In genomic region chr15:82924679-82925425, GRCm38 (mm10) we compare ENCODE assay signal across 10 mouse cellular contexts.
DNase-seq lines count a peak whose midpoint lies in the region; ATAC-seq and TF ChIP-seq lines count a peak whose summit lies in the region.
"Had no signal": no experiment of that assay in that cellular context is flagged by ENCODE, and none has a peak within 500 bp of the region (broad histone marks: within the 10 kb centered on the region; RNA-seq: fewer than 3 reads in every experiment).

No protein-coding gene starts in this region.

- no peaks in the 10 kb centered on the region for H3K9me3 ChIP-seq in intestine, embryonic 14.5 days (ENCODE audit: control insufficient read depth, low read length)
- no peaks in the 10 kb centered on the region for H3K9me3 ChIP-seq in intestine, postnatal 0 days (ENCODE audit: control insufficient read depth)
- H3K9me3 ChIP-seq in forebrain, embryonic 16.5 days (ENCODE audit: control insufficient read depth, low read length), result no peaks in the 10 kb centered on the region
- no peaks in the 10 kb centered on the region for H3K9me3 ChIP-seq in midbrain, embryonic 11.5 days (ENCODE audit: control insufficient read depth, low read length)
- H3K9me3 ChIP-seq: liver, embryonic 15.5 days had no signal

- no peak overlapping the region for H3K9ac ChIP-seq in intestine, embryonic 14.5 days (ENCODE audit: low read length)
- no peak overlapping the region for H3K9ac ChIP-seq in intestine, postnatal 0 days (ENCODE audit: low read depth, low read length)
- H3K9ac ChIP-seq in forebrain, embryonic 16.5 days (replicated peaks; ENCODE audit: low read depth, low read length), result peak overlapping the region; percentile 28
- peak overlapping the region; percentile 33; the same call in 1 of the 2 replicates for H3K9ac ChIP-seq in midbrain, embryonic 11.5 days (ENCODE audit: low read length)
- H3K9ac ChIP-seq: liver, embryonic 15.5 days had no signal

- H3K27me3 ChIP-seq in intestine, embryonic 14.5 days (replicated peaks; ENCODE audit: control insufficient read depth, insufficient read depth, low read length), result no peaks in the 10 kb centered on the region
- H3K27me3 ChIP-seq in intestine, postnatal 0 days (replicated peaks; ENCODE audit: control insufficient read depth, insufficient read depth, low read length), result 0 out of 2 replicates have a peak, but pooled peaks cover 6% of the 10 kb centered on the region
- H3K27me3 ChIP-seq in forebrain, embryonic 16.5 days (replicated peaks; ENCODE audit: control insufficient read depth, insufficient read depth, low read length), result no peaks in the 10 kb centered on the region
- peaks cover 10% of the 10 kb centered on the region for H3K27me3 ChIP-seq in midbrain, embryonic 11.5 days (ENCODE audit: control insufficient read depth, insufficient read depth, low read length)

- no peak for TF ChIP-seq CTCF in intestine, postnatal 0 days (IDR thresholded peaks at IDR 0.05; ENCODE audit: low read depth)

- no peak for ATAC-seq in intestine, embryonic 14.5 days (replicated peaks; ENCODE audit: low FRiP score, low TSS enrichment, low read depth)
- no peak for ATAC-seq in intestine, postnatal 0 days
- peak; percentile 43; the same call in 1 of the 2 replicates for ATAC-seq in forebrain, embryonic 16.5 days
- ATAC-seq in midbrain, embryonic 11.5 days (ENCODE audit: low FRiP score), result peak; percentile 49

- H3K4me2 ChIP-seq in intestine, embryonic 14.5 days (ENCODE audit: low read length), result peak overlapping the region; percentile 32
- no peak overlapping the region for H3K4me2 ChIP-seq in intestine, postnatal 0 days (replicated peaks; ENCODE audit: low read depth)
- 0 out of 2 replicates have a peak overlapping the region, but pooled peaks have one; percentile 14 for H3K4me2 ChIP-seq in forebrain, embryonic 16.5 days (ENCODE audit: low read length)
- peak overlapping the region; percentile 7; the same call in 1 of the 2 replicates for H3K4me2 ChIP-seq in midbrain, embryonic 11.5 days
- H3K4me2 ChIP-seq: liver, embryonic 15.5 days had no signal

- WGBS in intestine, embryonic 14.5 days, result 1% methylated on average over 10 of the region's 11 CpGs
- 6% methylated on average over 11 of the region's 11 CpGs for WGBS in intestine, postnatal 0 days
- WGBS in forebrain, embryonic 16.5 days, result 0% methylated on average over 10 of the region's 11 CpGs
- 0% methylated on average over 10 of the region's 11 CpGs for WGBS in midbrain, embryonic 11.5 days

- no peaks in the 10 kb centered on the region for H3K36me3 ChIP-seq in intestine, embryonic 14.5 days (ENCODE audit: control insufficient read depth, insufficient read depth, low read length)
- no peaks in the 10 kb centered on the region for H3K36me3 ChIP-seq in intestine, postnatal 0 days (ENCODE audit: control insufficient read depth, insufficient read depth)
- H3K36me3 ChIP-seq in forebrain, embryonic 16.5 days (ENCODE audit: control insufficient read depth, insufficient read depth), result no peaks in the 10 kb centered on the region
- H3K36me3 ChIP-seq in midbrain, embryonic 11.5 days (ENCODE audit: control insufficient read depth, insufficient read depth, low read length), result no peaks in the 10 kb centered on the region
- H3K36me3 ChIP-seq: liver, embryonic 15.5 days had no signal

- no peak overlapping the region for H3K4me3 ChIP-seq in intestine, embryonic 14.5 days (ENCODE audit: low read depth, low read length)
- no peak overlapping the region for H3K4me3 ChIP-seq in intestine, postnatal 0 days (ENCODE audit: low read depth, low read length)
- no peak overlapping the region for H3K4me3 ChIP-seq in forebrain, embryonic 16.5 days (replicated peaks; ENCODE audit: low read length)
- H3K4me3 ChIP-seq in midbrain, embryonic 11.5 days (ENCODE audit: low read depth, low read length), result no peak overlapping the region
- H3K4me3 ChIP-seq: liver, embryonic 15.5 days had no signal

- peak overlapping the region; percentile 36; the same call in 1 of the 2 replicates for H3K27ac ChIP-seq in intestine, embryonic 14.5 days (ENCODE audit: low read depth)
- H3K27ac ChIP-seq in intestine, postnatal 0 days (ENCODE audit: low read depth, low read length), result no peak overlapping the region
- peak overlapping the region; percentile 82 for H3K27ac ChIP-seq in forebrain, embryonic 16.5 days (ENCODE audit: low read length)
- H3K27ac ChIP-seq in midbrain, embryonic 11.5 days (ENCODE audit: low read depth, low read length), result peak overlapping the region; percentile 36
- H3K27ac ChIP-seq: liver, embryonic 15.5 days had no signal

- DNase-seq in intestine, embryonic 14.5 days (ENCODE audit: low spot score), result no peak
- DNase-seq in R1 (ENCODE audit: low read depth, low spot score), result peak; percentile 86
- DNase-seq in midbrain, embryonic 11.5 days (ENCODE audit: low spot score, missing footprints), result no peak
- DNase-seq in adrenal gland, postnatal 4 days (ENCODE audit: low spot score in 2 of 2), result no peak
- no peak for DNase-seq in cerebellum, adult 11 months
- no peak for DNase-seq in cerebellum, adult 18-20 months
- DNase-seq: right cerebral cortex, postnatal 25 days had no signal

- H3K4me1 ChIP-seq in intestine, embryonic 14.5 days (replicated peaks; ENCODE audit: control insufficient read depth, insufficient read depth, low read length), result peaks cover 90% of the 10 kb centered on the region
- H3K4me1 ChIP-seq in intestine, postnatal 0 days (replicated peaks; ENCODE audit: control insufficient read depth, insufficient read depth, low read length), result peaks cover 4% of the 10 kb centered on the region; the same call in 1 of the 2 replicates
- H3K4me1 ChIP-seq in forebrain, embryonic 16.5 days (replicated peaks; ENCODE audit: control insufficient read depth, insufficient read depth, low read length), result peaks cover 95% of the 10 kb centered on the region
- H3K4me1 ChIP-seq in midbrain, embryonic 11.5 days (ENCODE audit: control insufficient read depth, insufficient read depth, low read length), result peaks cover 51% of the 10 kb centered on the region

Comparison
In these comparisons a context has a peak if more than half of its experiments do, and no peak if none do; other contexts are left out.
1. ATAC-seq: peak in forebrain, embryonic 16.5 days (single experiment) and midbrain, embryonic 11.5 days (single experiment); none in intestine, embryonic 14.5 days (single experiment) and intestine, postnatal 0 days (single experiment).
2. H3K9ac ChIP-seq: peak in forebrain, embryonic 16.5 days (single experiment) and midbrain, embryonic 11.5 days (single experiment); none in intestine, embryonic 14.5 days (single experiment) and intestine, postnatal 0 days (single experiment).